Mouse (Mus musculus): ENCODE measurements around the gene Rapgef2.
"Not testable (repeated sequence)": the region's sequence is repeated elsewhere in the genome, so short reads cannot be mapped to it uniquely, and the experiment has no call there.

Rapgef2 gene

GRCm38 (mm10) chr3:79233478-79234415, 52.6 kb downstream of the Rapgef2 start:
- no peak for DNase-seq (ENCODE audit: low spot score in 2 of 2)

GRCm38 (mm10) chr3:79230718-79231117, 55.6 kb downstream of the Rapgef2 start:
- no peak for DNase-seq (ENCODE audit: low spot score in 2 of 2)

GRCm38 (mm10) chr3:79229546-79229945, 56.8 kb downstream of the Rapgef2 start:
- DNase-seq (ENCODE audit: low spot score in 2 of 2), result no peak

- DNase-seq (ENCODE audit: low spot score in 2 of 2), result no peak
Observed at GRCm38 (mm10) chr3:79228304-79228703, 58.0 kb downstream of the Rapgef2 start.

GRCm38 (mm10) chr3:79227356-79228088, 58.8 kb downstream of the Rapgef2 start:
- DNase-seq (ENCODE audit: low spot score in 2 of 2), result no peak

- DNase-seq (ENCODE audit: low spot score in 2 of 2), result not testable (repeated sequence)
Observed at GRCm38 (mm10) chr3:79226807-79227206, 59.5 kb downstream of the Rapgef2 start.

GRCm38 (mm10) chr3:79225888-79226287, 60.4 kb downstream of the Rapgef2 start:
- DNase-seq (ENCODE audit: low spot score in 2 of 2), result no peak

- no peak for DNase-seq (ENCODE audit: low spot score in 2 of 2)
Observed at GRCm38 (mm10) chr3:79224352-79224751, 62.0 kb downstream of the Rapgef2 start.

- no peak for DNase-seq (ENCODE audit: low spot score in 2 of 2)
Observed at GRCm38 (mm10) chr3:79223281-79223680, 63.0 kb downstream of the Rapgef2 start.

- no peak for DNase-seq (ENCODE audit: low spot score in 2 of 2)
Observed at GRCm38 (mm10) chr3:79222192-79222960, 63.9 kb downstream of the Rapgef2 start.

GRCm38 (mm10) chr3:79221296-79222191, 64.8 kb downstream of the Rapgef2 start:
- peak in 1 of 2 experiments; percentile 63 for DNase-seq (ENCODE audit: low spot score in 2 of 2)

GRCm38 (mm10) chr3:79219144-79219930, 67.0 kb downstream of the Rapgef2 start:
- no peak for DNase-seq (ENCODE audit: low spot score in 2 of 2)

GRCm38 (mm10) chr3:79218566-79219051, 67.7 kb downstream of the Rapgef2 start:
- no peak for DNase-seq (ENCODE audit: low spot score in 2 of 2)

- no peak for DNase-seq (ENCODE audit: low spot score in 2 of 2)
Observed at GRCm38 (mm10) chr3:79210243-79210642, 76.1 kb downstream of the Rapgef2 start.

- DNase-seq (ENCODE audit: low spot score in 2 of 2), result no peak
Observed at GRCm38 (mm10) chr3:79207216-79207615, 79.1 kb downstream of the Rapgef2 start.

GRCm38 (mm10) chr3:79206524-79206923, 79.8 kb downstream of the Rapgef2 start:
- DNase-seq (ENCODE audit: low spot score in 2 of 2), result no peak

- DNase-seq (ENCODE audit: low spot score in 2 of 2), result no peak
Observed at GRCm38 (mm10) chr3:79205981-79206380, 80.3 kb downstream of the Rapgef2 start.

- no peak for DNase-seq (ENCODE audit: low spot score in 2 of 2)
Observed at GRCm38 (mm10) chr3:79205112-79205511, 81.2 kb downstream of the Rapgef2 start.

- no peak for DNase-seq (ENCODE audit: low spot score in 2 of 2)
Observed at GRCm38 (mm10) chr3:79204261-79204660, 82.1 kb downstream of the Rapgef2 start.

GRCm38 (mm10) chr3:79203821-79204220, 82.5 kb downstream of the Rapgef2 start:
- DNase-seq (ENCODE audit: low spot score in 2 of 2), result no peak

Measured in frontal cortex, postnatal 10 days (tissue).